Comparison of ENCODE assay signal across 18 mouse cellular contexts in the genomic region with DNA sequence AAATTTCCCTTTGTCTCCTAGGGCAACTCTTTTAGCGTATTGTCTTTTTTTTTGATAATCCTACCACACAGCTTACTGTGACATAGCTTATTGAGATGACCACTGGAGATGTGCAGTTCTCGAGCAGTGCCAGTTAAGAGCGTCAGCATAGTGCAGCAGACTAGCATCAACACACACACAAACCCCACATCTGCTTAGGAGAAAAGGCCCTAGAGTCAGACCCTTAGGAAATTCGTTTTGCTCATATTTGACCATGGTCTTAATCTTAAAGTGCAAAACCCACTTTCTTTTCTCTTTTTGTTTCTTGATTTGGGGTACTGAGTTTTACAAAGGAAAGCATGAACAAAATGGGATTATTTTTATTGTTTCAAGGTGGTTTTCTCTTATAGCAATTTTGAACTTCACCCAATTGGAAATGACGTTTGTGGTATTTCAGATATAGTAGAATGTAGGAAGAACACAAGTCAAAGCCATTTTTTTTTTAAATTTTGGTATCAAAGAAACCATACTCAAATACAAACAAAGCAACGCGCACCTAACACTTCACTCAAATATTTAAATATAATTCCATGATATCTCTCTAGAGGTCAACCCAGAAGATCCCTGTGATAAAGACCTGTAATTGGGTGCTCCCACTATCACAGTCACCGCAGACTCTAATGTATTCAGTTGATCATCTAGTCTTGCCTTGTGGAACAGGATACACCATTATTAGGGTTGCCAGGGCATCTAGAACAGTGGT.
DNase-seq lines count a peak whose midpoint lies in the region; ATAC-seq and TF ChIP-seq lines count a peak whose summit lies in the region.
"Had no signal": no experiment of that assay in that cellular context is flagged by ENCODE, and none has a peak within 500 bp of the region (broad histone marks: within the 10 kb centered on the region; RNA-seq: fewer than 3 reads in every experiment).

No protein-coding gene starts in this region.

- H3K4me1 ChIP-seq in CH12.LX (ENCODE audit: control insufficient read depth in 1 of 2, insufficient read depth in 2 of 2), result peaks cover 8 to 54% of the 10 kb centered on the region in 2 experiments
- H3K4me1 ChIP-seq in small intestine, adult 2 months (ENCODE audit: control insufficient read depth, insufficient read depth, insufficient read length, low read length), result 0 out of 2 replicates have a peak, but pooled peaks cover 2% of the 10 kb centered on the region
- H3K4me1 ChIP-seq in lung, postnatal 0 days (ENCODE audit: insufficient read depth, low read depth, low read length), result no peaks in the 10 kb centered on the region
- H3K4me1 ChIP-seq: embryonic facial prominence, embryonic 12.5 days; forebrain, embryonic 13.5 days; forebrain, embryonic 15.5 days had no signal

- no peaks in the 10 kb centered on the region for H3K9me3 ChIP-seq in CH12.LX (replicated peaks; ENCODE audit: low read length)
- H3K9me3 ChIP-seq in lung, postnatal 0 days (ENCODE audit: low read length), result no peaks in the 10 kb centered on the region
- H3K9me3 ChIP-seq: embryonic facial prominence, embryonic 10.5 days; embryonic facial prominence, embryonic 12.5 days; forebrain, embryonic 13.5 days; forebrain, embryonic 15.5 days had no signal

- H3K4me3 ChIP-seq in CH12.LX (replicated peaks in 1 of 3; ENCODE audit: low read depth in 2 of 3, low read length in 2 of 3, poor library complexity in 1 of 3), result peak overlapping the region; percentile 28 to 48 (median 42)
- H3K4me3 ChIP-seq in small intestine, adult 2 months (ENCODE audit: low read depth, low read length), result no peak overlapping the region
- H3K4me3 ChIP-seq in lung, postnatal 0 days (ENCODE audit: low read depth, low read length), result no peak overlapping the region
- H3K4me3 ChIP-seq: embryonic facial prominence, embryonic 10.5 days; embryonic facial prominence, embryonic 12.5 days; forebrain, embryonic 13.5 days; forebrain, embryonic 15.5 days had no signal

- WGBS in small intestine, adult 2 months, result 78% methylated on average over 8 of the region's 8 CpGs
- 84% methylated on average over 8 of the region's 8 CpGs for WGBS in lung, postnatal 0 days

- TF ChIP-seq CTCF in CH12.LX (conservative IDR thresholded peaks at IDR 0.05 in 1 of 2, IDR thresholded peaks at IDR 0.05 in 1 of 2; ENCODE audit: low read depth in 2 of 2, low read length in 2 of 2), result no peak
- no peak for TF ChIP-seq CTCF in small intestine, adult 2 months (IDR thresholded peaks at IDR 0.05; ENCODE audit: extremely low read depth, insufficient read length, insufficient replicate concordance, low read depth, low read length)
- no peak for TF ChIP-seq CTCF in lung, postnatal 0 days (IDR thresholded peaks at IDR 0.05)

- peak overlapping the region; percentile 84 for H3K27ac ChIP-seq in CH12.LX (ENCODE audit: insufficient read depth, low read depth)
- H3K27ac ChIP-seq in small intestine, adult 2 months (ENCODE audit: insufficient read depth, low read depth, low read length), result peak overlapping the region; percentile 59
- no peak overlapping the region for H3K27ac ChIP-seq in lung, postnatal 0 days (ENCODE audit: low read length)
- H3K27ac ChIP-seq: embryonic facial prominence, embryonic 10.5 days; embryonic facial prominence, embryonic 12.5 days; forebrain, embryonic 13.5 days; forebrain, embryonic 15.5 days had no signal

- dilution Hi-C loops in CH12.LX (cut with MboI; ENCODE audit: extremely low pct_ligation_motif_present, extremely low pct_unique_long_range_greater_than_20kb, low sequenced_read_pairs), result no loop called here

- H3K36me3 ChIP-seq in CH12.LX (replicated peaks in 1 of 2; ENCODE audit: control insufficient read depth in 1 of 2, insufficient read depth in 1 of 2, low read length in 1 of 2), result no peaks in the 10 kb centered on the region
- H3K36me3 ChIP-seq in small intestine, adult 2 months (ENCODE audit: control insufficient read depth, insufficient read depth, low read length), result no peaks in the 10 kb centered on the region
- no peaks in the 10 kb centered on the region for H3K36me3 ChIP-seq in lung, postnatal 0 days (ENCODE audit: insufficient read depth, low read length)
- H3K36me3 ChIP-seq: embryonic facial prominence, embryonic 10.5 days; embryonic facial prominence, embryonic 12.5 days; forebrain, embryonic 15.5 days had no signal

- in situ Hi-C loops in CH12.LX (cut with MboI; ENCODE audit: low pct_ligation_motif_present, low pct_unique_long_range_greater_than_20kb, low sequenced_read_pairs), result loop anchor here (5.0 to 10.0 kb wide), 2 partner anchors 119 to 164 kb away; partner anchors contain the start of gene Itga4

- no peak for TF ChIP-seq RAD21 in CH12.LX (IDR thresholded peaks at IDR 0.05; ENCODE audit: low read depth, low read length)

- H3K79me2 ChIP-seq in CH12.LX (replicated peaks; ENCODE audit: control insufficient read depth, extremely low read depth, insufficient read depth, poor library complexity, severe bottlenecking), result peaks cover 5% of the 10 kb centered on the region

- H3K27me3 ChIP-seq in CH12.LX (replicated peaks), result no peaks in the 10 kb centered on the region
- no peaks in the 10 kb centered on the region for H3K27me3 ChIP-seq in small intestine, adult 2 months (ENCODE audit: control insufficient read depth, insufficient read depth, low read length)
- H3K27me3 ChIP-seq in lung, postnatal 0 days (replicated peaks; ENCODE audit: insufficient read depth, low read length), result no peaks in the 10 kb centered on the region
- H3K27me3 ChIP-seq: embryonic facial prominence, embryonic 12.5 days; forebrain, embryonic 13.5 days; forebrain, embryonic 15.5 days had no signal

- peak; percentile 17; the same call in 1 of the 2 replicates for TF ChIP-seq EP300 in CH12.LX (IDR thresholded peaks at IDR 0.05; ENCODE audit: low read length)
- TF ChIP-seq EP300 in lung, postnatal 0 days (IDR thresholded peaks at IDR 0.05), result no peak

- 0 out of 2 replicates have a peak, but pooled peaks have one; percentile 14 for TF ChIP-seq POLR2A in CH12.LX (IDR thresholded peaks at IDR 0.05; ENCODE audit: low read depth, low read length)
- TF ChIP-seq POLR2A in small intestine, adult 2 months (IDR thresholded peaks at IDR 0.05; ENCODE audit: low read depth, low read length), result no peak

- DNase-seq in CH12.LX (ENCODE audit: extremely low read depth), result no peak
- no peak for DNase-seq in lung, postnatal 0 days (ENCODE audit: low spot score)
- DNase-seq: adrenal gland, adult 8-10 months; adrenal gland, postnatal 14 days; adrenal gland, postnatal 36 days; cerebellum, adult 11-12 months; cerebellum, adult 2 months; cerebellum, adult 9-10 months; cerebellum, postnatal 10 days; cerebellum, postnatal 25 days; forebrain, postnatal 0 days had no signal

- ATAC-seq in activated CD4-positive, CD25-positive, alpha-beta regulatory T cell, adult 4 months, result peak; percentile 7
- no peak for ATAC-seq in CD4-positive, CD25-positive, alpha-beta regulatory T cell, adult 4 months
- no peak for ATAC-seq in lung, postnatal 0 days
- ATAC-seq: forebrain, embryonic 13.5 days; forebrain, embryonic 15.5 days; forebrain, postnatal 0 days had no signal

- H3K9ac ChIP-seq in CH12.LX (ENCODE audit: insufficient read depth, low read depth), result peak overlapping the region; percentile 97
- H3K9ac ChIP-seq in lung, postnatal 0 days (replicated peaks; ENCODE audit: low read depth), result no peak overlapping the region
- H3K9ac ChIP-seq: embryonic facial prominence, embryonic 12.5 days; forebrain, embryonic 13.5 days; forebrain, embryonic 15.5 days; forebrain, postnatal 0 days had no signal

- H3K4me2 ChIP-seq in CH12.LX (ENCODE audit: insufficient read depth, low read depth, poor library complexity, severe bottlenecking), result peak overlapping the region; percentile 99
- no peak overlapping the region for H3K4me2 ChIP-seq in lung, postnatal 0 days (replicated peaks; ENCODE audit: low read depth, low read length)
- H3K4me2 ChIP-seq: embryonic facial prominence, embryonic 12.5 days; forebrain, embryonic 13.5 days; forebrain, embryonic 15.5 days had no signal

TF ChIP-seq in CH12.LX, 34 proteins besides CTCF, POLR2A, EP300 and RAD21:
- no peak; the same call in 1 of the 2 replicates for TF ChIP-seq POLR2AphosphoS2 (IDR thresholded peaks at IDR 0.05; ENCODE audit: low read depth, low read length)
- peak; percentile 65 for TF ChIP-seq ZMIZ1 (IDR thresholded peaks at IDR 0.05; ENCODE audit: low read depth, low read length)
- TF ChIP-seq IRF4 (IDR thresholded peaks at IDR 0.05; ENCODE audit: low read depth, low read length), result peak; percentile 27; the same call in 1 of the 2 replicates
- TF ChIP-seq SMC3 (IDR thresholded peaks at IDR 0.05; ENCODE audit: low read depth, low read length), result no peak
- TF ChIP-seq NRF1 (IDR thresholded peaks at IDR 0.05; ENCODE audit: low read depth, low read length), result no peak
- TF ChIP-seq JUND (conservative IDR thresholded peaks at IDR 0.05; ENCODE audit: low read depth, low read length), result 0 out of 2 replicates have a peak, but pooled peaks have one; percentile 22
- TF ChIP-seq MAFK (IDR thresholded peaks at IDR 0.05; ENCODE audit: insufficient replicate concordance, low read length), result no peak
- no peak for TF ChIP-seq MAZ (IDR thresholded peaks at IDR 0.05; ENCODE audit: low read depth, low read length)
- TF ChIP-seq TBP (conservative IDR thresholded peaks at IDR 0.05; ENCODE audit: low read depth, low read length), result no peak
- TF ChIP-seq ELF1 (IDR thresholded peaks at IDR 0.05; ENCODE audit: low read depth, low read length), result no peak
- TF ChIP-seq KAT2A (IDR thresholded peaks at IDR 0.05; ENCODE audit: insufficient replicate concordance, low read length), result 0 out of 2 replicates have a peak, but pooled peaks have one; percentile 49
- TF ChIP-seq UBTF (IDR thresholded peaks at IDR 0.05; ENCODE audit: low read depth, low read length), result no peak
- no peak for TF ChIP-seq USF2 (conservative IDR thresholded peaks at IDR 0.05; ENCODE audit: low read depth, low read length)
- 0 out of 2 replicates have a peak, but pooled peaks have one; percentile 27 for TF ChIP-seq MEF2A (IDR thresholded peaks at IDR 0.05; ENCODE audit: borderline replicate concordance, low read depth, low read length)
- peak; percentile 70; the same call in 1 of the 2 replicates for TF ChIP-seq SIN3A (IDR thresholded peaks at IDR 0.05; ENCODE audit: low read length)
- peak; percentile 54; the same call in 1 of the 2 replicates for TF ChIP-seq E2F4 (IDR thresholded peaks at IDR 0.05; ENCODE audit: insufficient replicate concordance, low read depth, low read length)
- peak; percentile 94 for TF ChIP-seq CHD1 (IDR thresholded peaks at IDR 0.05; ENCODE audit: low read depth, low read length)
- no peak for TF ChIP-seq GABPA (IDR thresholded peaks at IDR 0.05; ENCODE audit: insufficient replicate concordance, low read depth, low read length)

Comparison
In these comparisons a context has a peak if more than half of its experiments do, and no peak if none do; other contexts are left out.
1. H3K4me3 ChIP-seq: peak in CH12.LX (3 of 3); none in small intestine, adult 2 months (single experiment) and lung, postnatal 0 days (single experiment).